Mouse (Mus musculus) ES-Bruce4 (cell line): ENCODE data around the gene Zfp593. TPM values are rescaled to one million over a fixed set of nuclear protein-coding genes. Genes with fewer than 3 reads are reported as not detected.

Source experiments
- H3K27ac ChIP-seq: 2 replicates; pipeline ENCODE4 v1.5.1; 2012; ENCODE audit warnings: low read length, inconsistent platforms; ENCODE audit not compliant: insufficient read depth
- H3K27me3 ChIP-seq: 2 replicates; pipeline ENCODE4 v1.6.1; 2012; ENCODE audit warnings: mild to moderate bottlenecking, low read length, inconsistent platforms; ENCODE audit not compliant: control insufficient read depth, poor library complexity, insufficient read depth, severe bottlenecking
- H3K36me3 ChIP-seq: 2 replicates; pipeline ENCODE4 v1.6.1; 2012; ENCODE audit warnings: inconsistent platforms, mild to moderate bottlenecking, low read length, moderate library complexity; ENCODE audit not compliant: control insufficient read depth, poor library complexity, insufficient read depth, severe bottlenecking
- H3K4me1 ChIP-seq: one replicate; pipeline ENCODE4 v1.8.1; 2011; ENCODE audit warnings: low read length; ENCODE audit not compliant: control insufficient read depth, insufficient read depth
- H3K4me3 ChIP-seq: 2 replicates; pipeline ENCODE4 v1.5.1; 2011; ENCODE audit warnings: low read depth, mild to moderate bottlenecking, low read length
- H3K9ac ChIP-seq: 2 replicates; pipeline ENCODE4 v1.6.1; 2012; ENCODE audit warnings: low read depth, mild to moderate bottlenecking, inconsistent platforms; ENCODE audit not compliant: poor library complexity, severe bottlenecking
- H3K9me3 ChIP-seq: replicated peaks from 2 replicates; pipeline ENCODE4 v1.6.1; 2012; ENCODE audit warnings: mild to moderate bottlenecking, low read length, inconsistent platforms; ENCODE audit not compliant: control insufficient read depth, poor library complexity, insufficient read depth, severe bottlenecking
- CTCF ChIP-seq: IDR thresholded peaks from one replicate; pipeline ENCODE4 v1.8.1; 2011; ENCODE audit warnings: low read depth, low read length
- EP300 ChIP-seq: IDR thresholded peaks from 2 replicates; pipeline ENCODE4 v1.6.1; 2011; ENCODE audit warnings: low read depth, low read length; ENCODE audit not compliant: insufficient read depth
- POLR2A ChIP-seq: IDR thresholded peaks from one replicate; pipeline ENCODE4 v1.8.1; 2011; ENCODE audit warnings: low read length; ENCODE audit not compliant: insufficient read depth
- polyA plus RNA-seq: library from polyadenylated mRNA; stranded (reverse); fragments of >200 nt; gene quantifications from 2 replicates; pipeline ENCODE4 v1.2.4, GENCODE M21; 2011; ENCODE audit warnings: low read depth; ENCODE audit not compliant: missing spikeins, insufficient read depth, insufficient read length

Gene Zfp593
- polyA plus RNA-seq = 16.8 and 17.2 TPM in 2 replicates

DNA sequence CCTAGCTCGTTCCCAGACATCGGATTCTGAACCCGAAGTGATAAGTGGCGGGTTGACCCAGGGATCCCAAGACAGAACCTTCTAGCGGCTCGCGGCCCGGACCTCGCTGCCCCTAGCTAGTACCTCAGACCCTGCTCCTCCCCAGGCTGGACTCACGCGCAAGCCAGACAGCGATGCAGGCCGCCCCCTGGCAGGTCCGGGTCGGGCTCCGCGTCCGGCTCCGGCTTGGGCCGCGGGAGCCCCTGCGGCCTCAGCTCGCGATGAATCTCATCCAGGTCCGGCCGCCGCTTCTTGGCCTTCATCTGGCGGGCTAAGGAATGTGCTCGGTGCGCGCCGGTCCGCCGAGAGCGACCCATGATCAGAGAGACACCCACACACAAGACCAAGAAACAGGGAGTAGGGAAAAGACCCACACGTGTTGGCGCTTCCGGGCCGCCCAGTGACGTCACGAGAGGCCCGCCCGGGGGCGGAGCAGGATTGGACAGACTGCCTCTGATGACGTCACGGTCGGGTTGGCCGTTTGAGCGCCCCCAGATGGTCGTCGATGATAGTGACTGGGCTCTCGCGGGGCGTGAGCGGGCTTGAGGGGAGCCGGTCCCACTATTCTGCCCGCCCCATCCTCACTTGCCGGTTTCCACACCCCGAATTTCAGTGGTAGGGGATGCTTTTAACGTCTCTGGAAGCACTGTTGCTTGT is at the start of gene Zfp593:
Gene Zfp593, minus strand, starts transcription at position 445 of the 696 bp plus-strand sequence.
- H3K9ac ChIP-seq = peak within 1 kb of the TSS; percentile 74
- H3K9me3 ChIP-seq = no peaks in the 10 kb centered on the region
- peak within 1 kb of the TSS; percentile 93 for H3K4me3 ChIP-seq
- H3K27me3 ChIP-seq = no peaks in the 10 kb centered on the region
- TF ChIP-seq EP300 = no peak
- TF ChIP-seq CTCF = peak; percentile 78
- peak; percentile 9 for TF ChIP-seq POLR2A
- no peaks in the 10 kb centered on the region for H3K4me1 ChIP-seq
- no peaks in the 10 kb centered on the region for H3K36me3 ChIP-seq
- H3K27ac ChIP-seq = no peak within 1 kb of the TSS

GRCm38 (mm10) chr4:134293692-134294163 is 48.3 kb upstream of the Zfp593 start:
- H3K9ac ChIP-seq = no peak overlapping the region
- no peak overlapping the region for H3K4me3 ChIP-seq
- H3K27me3 ChIP-seq = no peaks in the 10 kb centered on the region
- H3K36me3 ChIP-seq = no peaks in the 10 kb centered on the region
- H3K27ac ChIP-seq = no peak overlapping the region
- H3K4me1 ChIP-seq = no peaks in the 10 kb centered on the region
- TF ChIP-seq CTCF (no peak), POLR2A (no peak), EP300 (no peak)
- no peaks in the 10 kb centered on the region for H3K9me3 ChIP-seq

DNA sequence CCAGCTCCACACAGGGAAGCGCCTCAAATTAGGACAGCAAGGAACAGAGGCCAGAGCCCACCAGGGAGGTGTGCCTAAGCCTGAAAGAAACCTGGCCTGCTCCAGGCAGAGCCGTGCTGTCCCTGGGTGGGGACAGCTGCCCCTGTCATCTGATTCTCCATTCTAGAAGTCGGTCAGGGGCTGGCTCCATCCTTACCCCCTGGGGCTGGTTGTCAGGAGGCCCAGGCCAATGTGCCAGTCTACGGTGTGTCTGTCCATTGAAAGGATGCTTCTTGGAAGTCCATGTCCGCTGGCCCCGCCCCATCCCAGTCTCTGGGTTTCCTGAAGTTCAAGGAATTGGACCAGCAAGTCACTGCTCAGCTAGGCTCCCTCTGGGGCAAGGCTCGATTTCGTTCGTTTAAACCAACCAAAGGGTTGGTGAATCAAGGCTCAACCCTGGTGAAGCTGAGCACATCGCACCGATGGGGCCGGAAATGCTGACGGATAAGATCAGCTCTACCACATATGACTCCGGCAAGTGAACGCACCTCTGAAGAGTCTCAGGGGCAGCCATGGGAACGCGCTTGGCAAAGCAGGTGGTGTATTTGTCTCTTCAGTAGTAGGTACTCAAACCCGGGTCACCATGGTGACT is 47.8 kb upstream of the Zfp593 start:
- Histone ChIP-seq H3K27ac (no peak overlapping the region), H3K27me3 (no peaks in the 10 kb centered on the region), H3K36me3 (no peaks in the 10 kb centered on the region), H3K9ac (no peak overlapping the region), H3K9me3 (no peaks in the 10 kb centered on the region), H3K4me1 (no peaks in the 10 kb centered on the region), H3K4me3 (no peak overlapping the region)
- TF ChIP-seq EP300 (no peak), CTCF (no peak), POLR2A (no peak)

- TF ChIP-seq EP300 (no peak), CTCF (peak; percentile 85)
- H3K9me3 ChIP-seq = no peaks in the 10 kb centered on the region
- H3K9ac ChIP-seq = no peak overlapping the region
- no peaks in the 10 kb centered on the region for H3K36me3 ChIP-seq
- H3K27ac ChIP-seq = no peak overlapping the region
- H3K27me3 ChIP-seq = no peaks in the 10 kb centered on the region
- H3K4me1 ChIP-seq = no peaks in the 10 kb centered on the region
- H3K4me3 ChIP-seq = no peak overlapping the region
Observed at GRCm38 (mm10) chr4:134292067-134292466, 46.7 kb upstream of the Zfp593 start.

DNA sequence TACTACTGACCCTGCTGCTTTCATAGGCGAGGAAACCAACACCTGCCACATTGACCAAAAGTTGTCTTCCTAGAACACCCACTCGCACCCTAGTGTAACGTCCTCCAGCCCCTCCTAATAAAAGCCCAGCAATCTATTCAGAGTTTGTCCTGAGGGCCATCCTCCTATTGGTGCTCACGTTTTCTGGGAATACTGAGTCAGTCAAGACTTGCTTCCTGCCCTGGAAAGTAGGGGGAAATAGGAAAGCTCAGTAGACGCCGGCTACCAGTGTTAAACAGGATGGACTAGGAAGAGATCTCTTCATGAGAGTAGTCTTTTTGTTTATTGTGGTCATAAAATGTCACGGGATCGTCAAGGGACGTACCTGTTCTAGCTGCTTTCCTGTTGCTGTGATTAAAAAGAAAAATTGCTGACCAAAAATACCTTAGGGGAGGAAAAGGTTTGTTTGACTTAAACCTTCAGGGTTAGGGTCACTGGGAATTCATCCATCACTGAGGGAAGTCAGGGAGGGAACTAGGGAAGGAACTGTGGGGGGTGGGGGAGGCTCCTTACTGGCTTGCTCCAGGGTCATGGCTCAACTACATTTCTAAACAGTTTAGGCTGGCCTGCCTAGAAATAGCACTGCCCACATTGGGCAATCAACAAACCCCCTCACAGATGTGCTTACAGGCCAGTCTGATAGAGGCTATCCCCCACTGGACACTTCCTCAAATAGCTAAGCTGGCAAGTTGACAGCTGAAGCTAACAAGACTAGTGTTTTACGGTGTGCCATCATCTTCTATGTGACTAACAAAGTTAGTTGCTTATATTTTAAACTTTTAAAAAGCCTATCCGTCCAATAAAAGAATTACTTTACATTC is 43.2 kb upstream of the Zfp593 start:
- Histone ChIP-seq H3K4me1 (no peaks in the 10 kb centered on the region), H3K27me3 (no peaks in the 10 kb centered on the region), H3K9me3 (no peaks in the 10 kb centered on the region), H3K9ac (peak overlapping the region; percentile 88), H3K4me3 (peak overlapping the region; percentile 76), H3K27ac (peak overlapping the region; percentile 85), H3K36me3 (peaks cover 4% of the 10 kb centered on the region)
- TF ChIP-seq CTCF = no peak
- no peak for TF ChIP-seq POLR2A
- no peak for TF ChIP-seq EP300

GRCm38 (mm10) chr4:134287575-134288025 is 42.2 kb upstream of the Zfp593 start, which contains the start of gene Pdik1l:
Pdik1l (minus strand) TSS chr4:134287895.
- TF ChIP-seq POLR2A = peak; percentile 35
- TF ChIP-seq CTCF = no peak
- TF ChIP-seq EP300 = peak; percentile 79; the same call in 1 of the 2 replicates
- Histone ChIP-seq H3K4me3 (peak within 1 kb of the TSS; percentile 87), H3K9ac (peak within 1 kb of the TSS; percentile 88), H3K4me1 (no peaks in the 10 kb centered on the region), H3K27ac (peak within 1 kb of the TSS; percentile 85), H3K36me3 (peaks cover 5% of the 10 kb centered on the region), H3K9me3 (no peaks in the 10 kb centered on the region), H3K27me3 (no peaks in the 10 kb centered on the region)
